In genomic region chr5:75835556-75835961, GRCm38 (mm10) we compare ENCODE assay signal across 8 mouse cellular contexts.
DNase-seq lines count a peak whose midpoint lies in the region; ATAC-seq and TF ChIP-seq lines count a peak whose summit lies in the region.

No protein-coding gene starts in this region.

- TF ChIP-seq POLR2A in bone marrow, adult 2 months (IDR thresholded peaks at IDR 0.05; ENCODE audit: borderline replicate concordance, control insufficient read depth, low read depth, low read length): no peak
- TF ChIP-seq POLR2A in heart, adult 2 months (IDR thresholded peaks at IDR 0.05; ENCODE audit: insufficient read depth, low read depth, low read length): no peak

- peak; percentile 43 for DNase-seq in embryo, embryonic 10 days (ENCODE audit: low spot score)
- DNase-seq in embryo, embryonic 9.5 days (ENCODE audit: extremely low spot score): no peak
- DNase-seq in heart, adult 2 months: peak; percentile 72 to 81
- no peak for DNase-seq in midbrain, embryonic 11.5 days (ENCODE audit: low spot score, missing footprints)
- DNase-seq in thymus, postnatal 36 days: peak; percentile 53 to 62

- no peak for TF ChIP-seq CTCF in bone marrow, adult 2 months (IDR thresholded peaks at IDR 0.05; ENCODE audit: control insufficient read depth, insufficient read depth, low read length)
- no peak for TF ChIP-seq CTCF in heart, adult 2 months (IDR thresholded peaks at IDR 0.05)

- 2% methylated on average over 20 of the region's 20 CpGs for WGBS in bone marrow, adult 2 months
- 31% methylated on average over 20 of the region's 20 CpGs for WGBS in heart, adult 2 months
- 37% methylated on average over 20 of the region's 20 CpGs for WGBS in intestine, embryonic 16.5 days
- 40% methylated on average over 20 of the region's 20 CpGs for WGBS in limb, embryonic 15.5 days
- 70% methylated on average over 20 of the region's 20 CpGs for WGBS in midbrain, embryonic 11.5 days

- peak; percentile 89 for TF ChIP-seq EP300 in heart, adult 2 months (IDR thresholded peaks at IDR 0.05; ENCODE audit: insufficient read depth, low read depth, low read length)

- no peak overlapping the region for H3K27ac ChIP-seq in bone marrow, adult 2 months (ENCODE audit: control insufficient read depth, insufficient read depth, low read depth, low read length, poor library complexity)
- peak overlapping the region; percentile 87 for H3K27ac ChIP-seq in heart, adult 2 months
- peak overlapping the region; percentile 13; the same call in 1 of the 2 replicates for H3K27ac ChIP-seq in intestine, embryonic 16.5 days (ENCODE audit: low read length)
- peak overlapping the region; percentile 61; the same call in 1 of the 2 replicates for H3K27ac ChIP-seq in limb, embryonic 15.5 days
- no peak overlapping the region for H3K27ac ChIP-seq in midbrain, embryonic 11.5 days (ENCODE audit: low read depth, low read length)

- H3K27me3 ChIP-seq in heart, adult 2 months (ENCODE audit: control insufficient read depth, insufficient read depth, low read length): no peaks in the 10 kb centered on the region
- no peaks in the 10 kb centered on the region for H3K27me3 ChIP-seq in intestine, embryonic 16.5 days (replicated peaks; ENCODE audit: control insufficient read depth, insufficient read depth, low read length)
- H3K27me3 ChIP-seq in limb, embryonic 15.5 days: no peaks in the 10 kb centered on the region
- no peaks in the 10 kb centered on the region for H3K27me3 ChIP-seq in midbrain, embryonic 11.5 days (ENCODE audit: control insufficient read depth, insufficient read depth, low read length)

- no peaks in the 10 kb centered on the region for H3K36me3 ChIP-seq in heart, adult 2 months (ENCODE audit: control insufficient read depth, insufficient read depth, low read length)
- no peaks in the 10 kb centered on the region for H3K36me3 ChIP-seq in intestine, embryonic 16.5 days (ENCODE audit: control insufficient read depth, insufficient read depth, low read length)
- H3K36me3 ChIP-seq in limb, embryonic 15.5 days: no peaks in the 10 kb centered on the region
- H3K36me3 ChIP-seq in midbrain, embryonic 11.5 days (ENCODE audit: control insufficient read depth, insufficient read depth, low read length): no peaks in the 10 kb centered on the region

- peak overlapping the region; percentile 44 for H3K4me3 ChIP-seq in bone marrow, adult 2 months (replicated peaks; ENCODE audit: control insufficient read depth, low read depth, low read length)
- H3K4me3 ChIP-seq in heart, adult 2 months: peak overlapping the region; percentile 29
- H3K4me3 ChIP-seq in intestine, embryonic 16.5 days (ENCODE audit: low read length): peak overlapping the region; percentile 19
- peak overlapping the region; percentile 16 for H3K4me3 ChIP-seq in limb, embryonic 15.5 days
- no peak overlapping the region for H3K4me3 ChIP-seq in midbrain, embryonic 11.5 days (ENCODE audit: low read depth, low read length)

- peak; percentile 77 for ATAC-seq in intestine, embryonic 16.5 days
- ATAC-seq in limb, embryonic 15.5 days (ENCODE audit: insufficient number of reproducible peaks, low FRiP score, low TSS enrichment, low read depth): no peak
- peak; percentile 35; the same call in 1 of the 2 replicates for ATAC-seq in midbrain, embryonic 11.5 days (ENCODE audit: low FRiP score)

- H3K4me2 ChIP-seq in intestine, embryonic 16.5 days (ENCODE audit: low read depth, low read length): peak overlapping the region; percentile 46
- H3K4me2 ChIP-seq in limb, embryonic 15.5 days: peak overlapping the region; percentile 41
- H3K4me2 ChIP-seq in midbrain, embryonic 11.5 days: no peak overlapping the region

- H3K9ac ChIP-seq in heart, adult 2 months (ENCODE audit: low read depth, low read length): no peak overlapping the region
- no peak overlapping the region for H3K9ac ChIP-seq in intestine, embryonic 16.5 days (ENCODE audit: low read depth, low read length)
- no peak overlapping the region for H3K9ac ChIP-seq in limb, embryonic 15.5 days
- H3K9ac ChIP-seq in midbrain, embryonic 11.5 days (ENCODE audit: low read length): no peak overlapping the region

- no peaks in the 10 kb centered on the region for H3K79me2 ChIP-seq in heart, adult 2 months (replicated peaks; ENCODE audit: control insufficient read depth, insufficient read depth, low read length)

- H3K4me1 ChIP-seq in bone marrow, adult 2 months (ENCODE audit: control insufficient read depth, insufficient read depth, low read length): peaks cover 4% of the 10 kb centered on the region; the same call in 1 of the 2 replicates
- H3K4me1 ChIP-seq in heart, adult 2 months (ENCODE audit: control insufficient read depth, insufficient read depth, low read length): peaks cover 13% of the 10 kb centered on the region
- peaks cover 7% of the 10 kb centered on the region for H3K4me1 ChIP-seq in intestine, embryonic 16.5 days (ENCODE audit: control insufficient read depth, insufficient read depth, low read length)
- H3K4me1 ChIP-seq in limb, embryonic 15.5 days: peaks cover 18% of the 10 kb centered on the region; the same call in 1 of the 2 replicates
- no peaks in the 10 kb centered on the region for H3K4me1 ChIP-seq in midbrain, embryonic 11.5 days (ENCODE audit: control insufficient read depth, insufficient read depth, low read length)

- no peaks in the 10 kb centered on the region for H3K9me3 ChIP-seq in intestine, embryonic 16.5 days (ENCODE audit: control insufficient read depth, low read length)
- H3K9me3 ChIP-seq in limb, embryonic 15.5 days: no peaks in the 10 kb centered on the region
- no peaks in the 10 kb centered on the region for H3K9me3 ChIP-seq in midbrain, embryonic 11.5 days (ENCODE audit: control insufficient read depth, low read length)

- intact Hi-C loops in heart, adult 2 months (cut with DNase I): loop anchor here (1.0 to 5.0 kb wide), 2 partner anchors 21 to 258 kb away; no protein-coding TSS in a partner anchor

Comparison
In these comparisons a context has a peak if more than half of its experiments do, and no peak if none do; other contexts are left out.
1. DNase-seq: peak in embryo, embryonic 10 days (single experiment), heart, adult 2 months (2 of 2) and thymus, postnatal 36 days (2 of 2); none in embryo, embryonic 9.5 days (single experiment) and midbrain, embryonic 11.5 days (single experiment).
2. H3K27ac ChIP-seq: peak in heart, adult 2 months (single experiment), intestine, embryonic 16.5 days (single experiment) and limb, embryonic 15.5 days (single experiment); none in bone marrow, adult 2 months (single experiment) and midbrain, embryonic 11.5 days (single experiment).